Mouse (Mus musculus) heart, postnatal 36 days (tissue): ENCODE measurements around the gene Cd300c2. TPM values are rescaled to one million over a fixed set of nuclear protein-coding genes. Genes with fewer than 3 reads are reported as not detected.
A peak's percentile ranks its signal among the peaks of the same experiment; 100 is the strongest.
"Not testable (repeated sequence)": the region's sequence is repeated elsewhere in the genome, so short reads cannot be mapped to it uniquely, and the experiment has no call there.

Source experiments
- DNase-seq, 2 experiments: peaks; one replicate each; pipeline ENCODE4 v3.0.0; 2021 to 2022
- intact Hi-C: fragments of 180-260 bp; cut with DNase I; formaldehyde crosslinking; loops from one replicate; pipeline ENCODE4 v1.15.1; 2025
- total RNA-seq, 2 experiments: library from RNA; stranded (reverse); gene quantifications; 2 replicates each; pipeline ENCODE4 v1.2.3; 2021

The Cd300c2 gene
- 1 to 10 TPM; 2.4 to 3.4 TPM for total RNA-seq

GRCm38 (mm10) chr11:115001474-115002040, at the start of gene Cd300c2:
Gene Cd300c2, minus strand, starts transcription at chr11:115001880.
- intact Hi-C loops: no loop called here
- DNase-seq: peak in 1 of 2 experiments; percentile 13

- DNase-seq: no peak
- intact Hi-C loops: no loop called here
Observed at GRCm38 (mm10) chr11:115049282-115049895, 47.7 kb upstream of the Cd300c2 start.

GRCm38 (mm10) chr11:115048259-115048658, 46.6 kb upstream of the Cd300c2 start, which contains the start of gene Cd300ld3:
Gene Cd300ld3, minus strand, starts transcription at chr11:115048409.
- intact Hi-C loops: no loop called here

GRCm38 (mm10) chr11:115037669-115038068, 36.0 kb upstream of the Cd300c2 start, which contains the start of gene Cd300ld5:
Gene Cd300ld5, minus strand, starts transcription at chr11:115037769.
- DNase-seq, intact Hi-C loops: not testable (repeated sequence)

More at GRCm38 (mm10) chr11:115048259-115048658, 46.6 kb upstream of the Cd300c2 start, which contains the start of gene Cd300ld3:
- DNase-seq: no peak

GRCm38 (mm10) chr11:115026912-115027311, 25.2 kb upstream of the Cd300c2 start, which contains the start of gene Cd300ld4:
Gene Cd300ld4, minus strand, starts transcription at chr11:115027012.
- intact Hi-C loops, DNase-seq: not testable (repeated sequence)

- intact Hi-C loops, DNase-seq: not testable (repeated sequence)
Observed at GRCm38 (mm10) chr11:115016093-115016492, 14.4 kb upstream of the Cd300c2 start, which contains the start of gene Cd300ld2. Gene Cd300ld2, minus strand, starts transcription at chr11:115016193.

GRCm38 (mm10) chr11:115004070-115004469, 2.4 kb upstream of the Cd300c2 start:
- intact Hi-C loops: no loop called here
- DNase-seq: no peak

- intact Hi-C loops: no loop called here
Observed at GRCm38 (mm10) chr11:114989793-114990192, 11.9 kb downstream of the Cd300c2 start, which contains the start of gene Cd300ld. Gene Cd300ld, minus strand, starts transcription at chr11:114989922.

GRCm38 (mm10) chr11:114981866-114982265, 19.8 kb downstream of the Cd300c2 start:
- intact Hi-C loops: no loop called here
- DNase-seq: no peak

More at GRCm38 (mm10) chr11:114989793-114990192, 11.9 kb downstream of the Cd300c2 start, which contains the start of gene Cd300ld:
- DNase-seq: no peak

- intact Hi-C loops: no loop called here
- DNase-seq: no peak
Observed at GRCm38 (mm10) chr11:114972726-114973125, 29.0 kb downstream of the Cd300c2 start.

- DNase-seq: no peak
- intact Hi-C loops: no loop called here
Observed at GRCm38 (mm10) chr11:114968752-114969207, 32.9 kb downstream of the Cd300c2 start, which contains the start of gene Cd300c. Gene Cd300c, minus strand, starts transcription at chr11:114969157.

- intact Hi-C loops: no loop called here
- no peak for DNase-seq
Observed at GRCm38 (mm10) chr11:114965182-114965828, 36.4 kb downstream of the Cd300c2 start.

- intact Hi-C loops: no loop called here
- DNase-seq: no peak
Observed at GRCm38 (mm10) chr11:114960369-114960768, 41.3 kb downstream of the Cd300c2 start.

Other genes with a start within 250 kb of the Cd300c2 start
- gene Kif19a, start 236.5 kb downstream of the Cd300c2 start, total RNA-seq: under 1 TPM in 1 of 2 experiments, not detected in 1; 0.35 TPM
- gene Btbd17, start 205.9 kb downstream of the Cd300c2 start, total RNA-seq: not detected
- gene Gpr142, start 203.0 kb downstream of the Cd300c2 start, total RNA-seq: not detected
- 10 to 100 TPM; 10.2 to 11.2 TPM for gene Gprc5c, start 150.7 kb downstream of the Cd300c2 start, total RNA-seq
- gene Cd300a, start 111.8 kb downstream of the Cd300c2 start, total RNA-seq: 1 to 10 TPM; 1.6 to 1.8 TPM
- 1 to 10 TPM in 1 of 2 experiments, under 1 TPM in 1; 0.75 to 1.7 TPM for gene Cd300lb, start 67.5 kb downstream of the Cd300c2 start, total RNA-seq
- not detected for gene Cd300c, start 32.7 kb downstream of the Cd300c2 start, total RNA-seq
- gene Cd300ld, start 12.0 kb downstream of the Cd300c2 start, total RNA-seq: 1 to 10 TPM; 1.5 to 1.6 TPM
- not detected for gene Cd300ld2, start 14.3 kb upstream of the Cd300c2 start, total RNA-seq
- gene Cd300ld4, start 25.1 kb upstream of the Cd300c2 start, total RNA-seq: not detected
- gene Cd300ld5, start 35.9 kb upstream of the Cd300c2 start, total RNA-seq: 1 to 10 TPM; 5.5 to 7.7 TPM
- 10 to 100 TPM in 1 of 2 experiments, 1 to 10 TPM in 1; 8.3 to 10.1 TPM for gene Cd300ld3, start 46.5 kb upstream of the Cd300c2 start, total RNA-seq
- gene Cd300e, start 60.3 kb upstream of the Cd300c2 start, total RNA-seq: under 1 TPM; 0.22 to 0.49 TPM
- under 1 TPM; 0.54 to 0.72 TPM for gene Rab37, start 89.6 kb upstream of the Cd300c2 start, total RNA-seq
- gene Cd300lf, start 132.1 kb upstream of the Cd300c2 start, total RNA-seq: under 1 TPM; 0.08 to 0.33 TPM
- 10 to 100 TPM in 1 of 2 experiments, 1 to 10 TPM in 1; 9.9 to 10.5 TPM for gene Slc9a3r1, start 161.5 kb upstream of the Cd300c2 start, total RNA-seq
- gene Tmem104, start 185.6 kb upstream of the Cd300c2 start, total RNA-seq: 10 to 100 TPM; 10.4 to 12.5 TPM
- 10 to 100 TPM; 19.8 to 28.0 TPM for gene Nat9, start 186.0 kb upstream of the Cd300c2 start, total RNA-seq